Mouse (Mus musculus) MEL (cell line): ENCODE data around the gene Trio. TPM values are rescaled to one million over a fixed set of nuclear protein-coding genes. Genes with fewer than 3 reads are reported as not detected.

ENCODE experiments used
- DNase-seq: peaks from one replicate; pipeline ENCODE4 v3.0.0; 2011; ENCODE audit warnings: low read depth, low spot score
- H3K27ac ChIP-seq: 2 replicates; pipeline ENCODE4 v1.5.1; 2012; ENCODE audit warnings: low read depth, mild to moderate bottlenecking, control low read depth, low read length, moderate library complexity; ENCODE audit not compliant: control insufficient read depth
- H3K27me3 ChIP-seq, 2 experiments: fragments of 150-350 bp in 1 of 2; sonication (generic) in 1 of 2; 2 replicates each; pipeline ENCODE4 v1.6.1; 2012; ENCODE audit warnings: low read length in 2 of 2, mild to moderate bottlenecking in 2 of 2, improper control_type of control experiment in 1 of 2, moderate library complexity in 1 of 2; ENCODE audit not compliant: insufficient read depth in 2 of 2, control insufficient read depth in 1 of 2
- H3K36me3 ChIP-seq, 2 experiments: 2 replicates each; pipeline ENCODE4 v1.6.1; 2012 to 2014; ENCODE audit warnings: low read length in 2 of 2, improper control_type of control experiment in 1 of 2, inconsistent platforms in 1 of 2, mild to moderate bottlenecking in 1 of 2; ENCODE audit not compliant: insufficient read depth in 2 of 2, control insufficient read depth in 1 of 2
- H3K4me1 ChIP-seq, 2 experiments: fragments of 150-350 bp in 1 of 2; sonication (generic) in 1 of 2; 2 replicates each; pipeline ENCODE4 v1.6.1; 2012; ENCODE audit warnings: low read length in 2 of 2, improper control_type of control experiment in 1 of 2, mild to moderate bottlenecking in 1 of 2; ENCODE audit not compliant: insufficient read depth in 2 of 2, control insufficient read depth in 1 of 2
- H3K4me3 ChIP-seq, 2 experiments: fragments of 150-350 bp in 1 of 2; sonication (generic) in 1 of 2; 2 replicates each; pipeline ENCODE4 v1.5.1; 2012; ENCODE audit warnings: low read depth in 2 of 2, low read length in 2 of 2, mild to moderate bottlenecking in 2 of 2, moderate library complexity in 2 of 2, control low read depth in 1 of 2, improper control_type of control experiment in 1 of 2; ENCODE audit not compliant: control insufficient read depth in 1 of 2, insufficient read depth in 1 of 2
- H3K79me2 ChIP-seq: 2 replicates; pipeline ENCODE4 v1.6.1; 2012; ENCODE audit warnings: mild to moderate bottlenecking, low read length, moderate library complexity; ENCODE audit not compliant: control insufficient read depth, poor library complexity, insufficient read depth
- H3K9ac ChIP-seq: 2 replicates; pipeline ENCODE4 v1.6.1; 2012; ENCODE audit warnings: low read depth, mild to moderate bottlenecking, control low read depth, low read length, moderate library complexity; ENCODE audit not compliant: control insufficient read depth, poor library complexity, severe bottlenecking
- H3K9me3 ChIP-seq: fragments of 150-350 bp; sonication (generic); replicated peaks from 2 replicates; pipeline ENCODE4 v1.6.1; 2012; ENCODE audit warnings: mild to moderate bottlenecking, low read length, improper control_type of control experiment, moderate library complexity; ENCODE audit not compliant: insufficient read depth
- CHD1 ChIP-seq: IDR thresholded peaks from 2 replicates; pipeline ENCODE4 v1.6.1; 2012; ENCODE audit warnings: low read depth, mild to moderate bottlenecking, inconsistent platforms, low read length, improper control_type of control experiment
- E2F4 ChIP-seq: IDR thresholded peaks from 2 replicates; pipeline ENCODE4 v1.6.1; 2011; ENCODE audit warnings: low read depth, low read length, improper control_type of control experiment, borderline replicate concordance
- GABPA ChIP-seq: IDR thresholded peaks from 2 replicates; pipeline ENCODE4 v1.6.1; 2012; ENCODE audit warnings: low read depth, mild to moderate bottlenecking, inconsistent platforms, low read length, improper control_type of control experiment, moderate library complexity
- KAT2A ChIP-seq: conservative IDR thresholded peaks from 2 replicates; pipeline ENCODE4 v1.6.1; 2012; ENCODE audit warnings: low read depth, low read length, improper control_type of control experiment, inconsistent platforms
- MEF2A ChIP-seq: IDR thresholded peaks from 2 replicates; pipeline ENCODE4 v1.6.1; 2014; ENCODE audit warnings: low read depth, mild to moderate bottlenecking, inconsistent platforms, low read length, improper control_type of control experiment; ENCODE audit not compliant: poor library complexity, insufficient replicate concordance, severe bottlenecking; ENCODE audit errors: extremely low read depth
- MYC ChIP-seq: IDR thresholded peaks from 2 replicates; pipeline ENCODE4 v1.6.1; 2011; ENCODE audit warnings: low read depth, mild to moderate bottlenecking, low read length, improper control_type of control experiment, moderate library complexity
- RAD21 ChIP-seq: IDR thresholded peaks from 2 replicates; pipeline ENCODE4 v1.6.1; 2011; ENCODE audit warnings: mild to moderate bottlenecking, low read depth, low read length, improper control_type of control experiment
- RCOR1 ChIP-seq: IDR thresholded peaks from 2 replicates; pipeline ENCODE4 v1.6.1; 2012; ENCODE audit warnings: low read depth, mild to moderate bottlenecking, inconsistent platforms, low read length, improper control_type of control experiment
- SMC3 ChIP-seq: IDR thresholded peaks from 2 replicates; pipeline ENCODE4 v1.6.1; 2011; ENCODE audit warnings: low read depth, low read length, improper control_type of control experiment
- TAL1 ChIP-seq: IDR thresholded peaks from 2 replicates; pipeline ENCODE4 v1.6.1; 2012; ENCODE audit warnings: mild to moderate bottlenecking, inconsistent platforms, low read length, moderate library complexity, mixed read lengths
- ZMIZ1 ChIP-seq: IDR thresholded peaks from 2 replicates; pipeline ENCODE4 v1.6.1; 2012; ENCODE audit warnings: low read depth, mild to moderate bottlenecking, inconsistent platforms, low read length, improper control_type of control experiment, moderate library complexity
- polyA plus RNA-seq, 2 experiments: library from polyadenylated mRNA; stranded (reverse) in 1 of 2; unstranded in 1 of 2; fragments of >175 nt in 1 of 2; fragments of >200 nt in 1 of 2; gene quantifications; 2 replicates each; pipeline versions ENCODE4 v1.2.1 to v1.2.4; 2012; ENCODE audit warnings: low replicate concordance in 2 of 2, low read depth in 1 of 2; ENCODE audit not compliant: insufficient read length in 2 of 2, insufficient read depth in 1 of 2, missing spikeins in 1 of 2
- total RNA-seq: library from RNA; depleted of rRNA; stranded (reverse); fragments of 300-350 nt; gene quantifications from 2 replicates; pipeline ENCODE4 v1.2.3, GENCODE M21; 2012

Trio gene
- total and polyA plus RNA-seq, 3 experiments, result 0.91 to 1.1 TPM; not detected in 1

- TF ChIP-seq RCOR1, result no peak
- TF ChIP-seq GABPA, result no peak
- no peak for TF ChIP-seq KAT2A
- no peak for TF ChIP-seq CHD1
- no peak for TF ChIP-seq TAL1
- TF ChIP-seq ZMIZ1, result no peak
- no peak overlapping the region for H3K9ac ChIP-seq
- no peaks in the 10 kb centered on the region for H3K9me3 ChIP-seq
- H3K27me3 ChIP-seq, result no peaks in the 10 kb centered on the region
- H3K4me1 ChIP-seq, result no peaks in the 10 kb centered on the region
- H3K27ac ChIP-seq, result no peak overlapping the region
- no peak overlapping the region for H3K4me3 ChIP-seq
- no peaks in the 10 kb centered on the region for H3K36me3 ChIP-seq
- DNase-seq, result no peak
- H3K79me2 ChIP-seq, result no peaks in the 10 kb centered on the region
Measured at GRCm38 (mm10) chr15:27787151-27787550, 238.5 kb downstream of the Trio start.

GRCm38 (mm10) chr15:27786418-27786817 lies 239.2 kb downstream of the Trio start:
- Histone ChIP-seq H3K4me1 (no peaks in the 10 kb centered on the region), H3K27ac (no peak overlapping the region), H3K36me3 (no peaks in the 10 kb centered on the region), H3K9ac (no peak overlapping the region), H3K27me3 (no peaks in the 10 kb centered on the region), H3K9me3 (no peaks in the 10 kb centered on the region)
- TF ChIP-seq SMC3, result no peak
- TF ChIP-seq, all 39 proteins: peak for 0
- no peak for DNase-seq
- Histone ChIP-seq H3K4me3 (no peak overlapping the region), H3K79me2 (no peaks in the 10 kb centered on the region)

- H3K4me3 ChIP-seq, result no peak overlapping the region
- TF ChIP-seq ZMIZ1 (no peak), MYC (no peak), MEF2A (no peak), E2F4 (no peak), RAD21 (no peak), GABPA (no peak)
- no peak overlapping the region for H3K9ac ChIP-seq
- H3K79me2 ChIP-seq, result no peaks in the 10 kb centered on the region
- no peaks in the 10 kb centered on the region for H3K27me3 ChIP-seq
- no peak for DNase-seq
- H3K36me3 ChIP-seq, result no peaks in the 10 kb centered on the region
- no peak overlapping the region for H3K27ac ChIP-seq
- H3K9me3 ChIP-seq, result no peaks in the 10 kb centered on the region
- H3K4me1 ChIP-seq, result no peaks in the 10 kb centered on the region
Measured at GRCm38 (mm10) chr15:27785280-27786001, 240.2 kb downstream of the Trio start.
